Mouse (Mus musculus) intestine, embryonic 14.5 days (tissue): ENCODE measurements around the gene Fkbp10. TPM values are rescaled to one million over a fixed set of nuclear protein-coding genes. Genes with fewer than 3 reads are reported as not detected.

ENCODE experiments used
- ATAC-seq: fragments of 200-750 bp; cut with Nextera tagmentation; replicated peaks from 2 replicates; pipeline ENCODE4 v1.8.0; 2017; ENCODE audit warnings: low read depth, moderate number of reproducible peaks, moderate TSS enrichment, moderate library complexity; ENCODE audit not compliant: low FRiP score, low TSS enrichment
- DNase-seq: peaks from one replicate; pipeline ENCODE4 v3.0.0-alpha.2; 2018; ENCODE audit warnings: low spot score
- H3K27ac ChIP-seq: fragments of 300-500 bp; sonication (generic); 2 replicates; pipeline ENCODE4 v1.5.1; 2014; ENCODE audit warnings: low read depth, mild to moderate bottlenecking, control low read depth
- H3K27me3 ChIP-seq: fragments of 300-500 bp; sonication (generic); replicated peaks from 2 replicates; pipeline ENCODE4 v1.6.1; 2014; ENCODE audit warnings: low read length, control low read depth; ENCODE audit not compliant: control insufficient read depth, insufficient read depth
- H3K36me3 ChIP-seq: fragments of 300-500 bp; sonication (generic); 2 replicates; pipeline ENCODE4 v1.6.1; 2014; ENCODE audit warnings: low read length, control low read depth; ENCODE audit not compliant: control insufficient read depth, insufficient read depth
- H3K4me1 ChIP-seq: fragments of 300-500 bp; sonication (generic); replicated peaks from 2 replicates; pipeline ENCODE4 v1.6.1; 2014; ENCODE audit warnings: low read length, control low read depth, mixed read lengths; ENCODE audit not compliant: control insufficient read depth, insufficient read depth
- H3K4me2 ChIP-seq: fragments of 300-500 bp; sonication (generic); 2 replicates; pipeline ENCODE4 v1.6.1; 2014; ENCODE audit warnings: low read length
- H3K4me3 ChIP-seq: fragments of 300-500 bp; sonication (generic); 2 replicates; pipeline ENCODE4 v1.5.1; 2014; ENCODE audit warnings: low read depth, low read length, control low read depth, mixed read lengths
- H3K9ac ChIP-seq: fragments of 300-500 bp; sonication (generic); 2 replicates; pipeline ENCODE4 v1.6.1; 2014; ENCODE audit warnings: mild to moderate bottlenecking, low read length
- H3K9me3 ChIP-seq: fragments of 300-500 bp; sonication (generic); 2 replicates; pipeline ENCODE4 v1.6.1; 2016; ENCODE audit warnings: low read length, control low read depth; ENCODE audit not compliant: control insufficient read depth
- WGBS: fragments of 180-500 bp; shearing (Covaris S2); extraction: QIAGEN DNeasy Blood & Tissue Kit; methylation state at CpG from one replicate; pipeline ENCODE4 v1.1.7; 2014; 5-methylcytosine and 5-hydroxymethylcytosine counted together
- microRNA-seq: library from miRNA; unstranded; fragments of <30 nt; microRNA quantifications from one replicate; pipeline ENCODE4, GENCODE M21; 2016
- polyA plus RNA-seq: library from polyadenylated mRNA; unstranded; fragments of >200 nt; fragmentation: Nextera tagmentation; extraction: Ambion mirVana; gene quantifications from 2 replicates; pipeline ENCODE4 v1.2.1, GENCODE M21; 2014

Fkbp10 gene
- polyA plus RNA-seq, 1 experiment from 2014 or later = 86.2 TPM

- H3K4me3 ChIP-seq = no peak overlapping the region
- DNase-seq (no peak), ATAC-seq (no peak)
- no peaks in the 10 kb centered on the region for H3K9me3 ChIP-seq
- H3K27me3 ChIP-seq = no peaks in the 10 kb centered on the region
- no peak overlapping the region for H3K27ac ChIP-seq
- H3K9ac ChIP-seq = no peak overlapping the region
- H3K4me1 ChIP-seq = no peaks in the 10 kb centered on the region
- 92% methylated on average over 10 of the region's 10 CpGs for WGBS
- H3K36me3 ChIP-seq = peaks cover 32% of the 10 kb centered on the region
- no peak overlapping the region for H3K4me2 ChIP-seq
Measured at GRCm38 (mm10) chr11:100462699-100463098, 47.2 kb downstream of the Fkbp10 start.

- peaks cover 25% of the 10 kb centered on the region for H3K36me3 ChIP-seq
- H3K9me3 ChIP-seq = no peaks in the 10 kb centered on the region
- no peak overlapping the region for H3K4me2 ChIP-seq
- H3K27ac ChIP-seq = no peak overlapping the region
- H3K4me1 ChIP-seq = peaks cover under 1% of the 10 kb centered on the region; the same call in 1 of the 2 replicates
- no peak overlapping the region for H3K9ac ChIP-seq
- DNase-seq = no peak
- no peak overlapping the region for H3K4me3 ChIP-seq
- ATAC-seq = no peak
- no peaks in the 10 kb centered on the region for H3K27me3 ChIP-seq
- 90% methylated on average over 1 of the region's 1 CpGs for WGBS
Measured at GRCm38 (mm10) chr11:100465229-100465792, 49.8 kb downstream of the Fkbp10 start.

DNA sequence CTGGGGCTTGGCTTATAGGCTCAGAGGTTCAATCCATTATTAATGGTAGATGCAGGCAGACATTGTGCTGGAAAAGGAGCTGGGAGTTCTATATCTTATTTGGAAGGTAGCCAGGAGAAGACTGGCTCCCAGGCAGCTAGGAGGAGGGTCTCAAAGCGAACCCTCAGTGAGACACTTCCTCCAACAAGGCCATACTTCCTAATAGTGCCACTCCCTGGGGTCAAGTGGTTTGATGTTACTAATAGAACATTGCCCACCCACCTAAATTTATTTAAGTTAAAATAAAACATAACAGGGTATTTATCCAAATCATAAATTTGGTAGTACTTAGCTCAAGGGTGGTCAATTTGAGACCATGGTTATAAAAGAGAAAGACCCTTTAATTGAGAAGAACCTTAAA lies 50.3 kb downstream of the Fkbp10 start:
- 61% methylated on average over 1 of the region's 1 CpGs for WGBS
- ATAC-seq (no peak), DNase-seq (no peak)
- Histone ChIP-seq H3K27ac (no peak overlapping the region), H3K9ac (no peak overlapping the region), H3K9me3 (no peaks in the 10 kb centered on the region), H3K4me1 (peaks cover 6% of the 10 kb centered on the region), H3K27me3 (no peaks in the 10 kb centered on the region), H3K4me2 (no peak overlapping the region), H3K4me3 (no peak overlapping the region), H3K36me3 (peaks cover 25% of the 10 kb centered on the region)

- Histone ChIP-seq H3K4me2 (peak overlapping the region; percentile 93), H3K4me3 (peak overlapping the region; percentile 78), H3K9ac (peak overlapping the region; percentile 83), H3K9me3 (no peaks in the 10 kb centered on the region), H3K27ac (no peak overlapping the region), H3K27me3 (no peaks in the 10 kb centered on the region), H3K36me3 (peaks cover 9% of the 10 kb centered on the region), H3K4me1 (peaks cover 11% of the 10 kb centered on the region)
- DNase-seq (peak; percentile 61), ATAC-seq (0 out of 2 replicates have a peak, but pooled peaks have one; percentile 5)
- 3% methylated on average over 30 of the region's 30 CpGs for WGBS
Measured at GRCm38 (mm10) chr11:100471352-100472196, 56.1 kb downstream of the Fkbp10 start.

DNA sequence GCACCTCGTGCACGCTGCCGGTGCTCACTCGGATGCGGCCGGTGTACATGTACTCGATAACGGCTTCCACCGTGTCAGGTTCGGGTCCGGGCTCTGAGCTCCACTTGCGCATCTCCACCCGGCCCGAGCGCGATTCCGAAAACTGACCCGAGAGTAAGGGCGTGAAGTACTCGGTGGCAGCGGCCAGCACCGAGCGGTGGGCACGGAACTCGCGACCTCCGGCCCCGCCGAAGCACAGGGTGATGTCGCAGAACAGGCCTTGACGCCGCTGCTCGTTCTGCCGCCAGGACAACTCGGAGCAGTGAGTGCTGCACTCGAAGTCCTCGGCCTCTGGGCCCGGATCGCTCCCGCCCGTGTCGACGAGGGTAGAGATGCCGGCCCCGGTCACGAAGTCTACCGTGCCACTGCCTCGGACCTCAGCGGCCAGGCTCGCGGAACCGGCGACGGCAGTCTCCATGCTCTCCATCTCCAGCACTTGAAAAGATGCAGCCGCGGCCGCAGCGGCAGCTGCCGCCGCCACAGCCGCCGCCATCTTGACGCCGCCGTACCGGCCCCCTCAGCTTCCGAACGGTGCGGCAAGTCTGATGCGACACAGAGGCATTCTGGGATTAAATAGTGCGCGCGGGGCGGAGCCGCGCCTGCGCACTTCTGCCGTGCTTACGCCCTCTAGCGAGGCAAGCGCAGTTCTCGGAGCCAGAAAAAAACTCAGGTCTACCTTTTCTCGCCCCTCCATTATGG lies 56.9 kb downstream of the Fkbp10 start, which contains the start of gene Klhl11:
TSS of gene Klhl11 (minus strand) at position 545 of the 738 bp plus-strand sequence.
- ATAC-seq (peak; percentile 89), DNase-seq (peak; percentile 92)
- H3K9ac ChIP-seq = peak within 1 kb of the TSS; percentile 83
- WGBS = under 1% methylated on average over 83 of the region's 83 CpGs
- H3K36me3 ChIP-seq = peaks cover 12% of the 10 kb centered on the region
- H3K9me3 ChIP-seq = no peaks in the 10 kb centered on the region
- peak within 1 kb of the TSS; percentile 93 for H3K4me2 ChIP-seq
- H3K27me3 ChIP-seq = no peaks in the 10 kb centered on the region
- peak within 1 kb of the TSS; percentile 44; the same call in 1 of the 2 replicates for H3K27ac ChIP-seq
- H3K4me1 ChIP-seq = peaks cover 11% of the 10 kb centered on the region
- peak within 1 kb of the TSS; percentile 78 for H3K4me3 ChIP-seq

DNA sequence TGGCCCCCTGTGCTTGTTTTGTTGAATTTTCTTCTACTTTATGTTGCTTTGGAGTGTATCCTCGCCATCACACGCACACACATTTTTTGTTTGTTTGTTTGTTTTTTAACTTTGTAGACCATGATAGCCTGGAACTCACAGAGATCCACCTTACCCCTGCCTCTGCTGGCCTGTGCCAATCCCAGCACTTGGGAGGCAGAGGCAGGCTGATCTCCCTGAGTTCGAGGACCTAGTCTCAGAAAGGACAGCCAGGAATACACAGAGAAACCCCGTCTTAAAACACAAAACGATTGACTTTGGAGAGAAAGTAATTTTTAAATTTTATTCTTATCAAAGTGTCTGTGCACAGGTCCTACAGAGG lies 57.4 kb downstream of the Fkbp10 start:
- Histone ChIP-seq H3K27ac (no peak overlapping the region), H3K27me3 (no peaks in the 10 kb centered on the region), H3K9me3 (no peaks in the 10 kb centered on the region), H3K4me1 (peaks cover 11% of the 10 kb centered on the region), H3K4me3 (peak overlapping the region; percentile 78), H3K4me2 (peak overlapping the region; percentile 18), H3K9ac (no peak overlapping the region), H3K36me3 (peaks cover 17% of the 10 kb centered on the region)
- DNase-seq (no peak), ATAC-seq (peak; percentile 40; the same call in 1 of the 2 replicates)
- 32% methylated on average over 5 of the region's 5 CpGs for WGBS

Small RNAs within 50 kb of the gene (microRNA-seq; reads per million reads assigned to microRNA genes)
- not detected for gene Gm27374

Other genes starting within 250 kb of the Fkbp10 start
- not detected in 2 replicates for gene Krt9, start 222.5 kb upstream of the Fkbp10 start, polyA plus RNA-seq
- 5.7 and 6.0 TPM in 2 replicates for gene Krt14, start 208.1 kb upstream of the Fkbp10 start, polyA plus RNA-seq
- not detected in 2 replicates for gene Krt16, start 166.8 kb upstream of the Fkbp10 start, polyA plus RNA-seq
- 8.7 and 9.9 TPM in 2 replicates for gene Krt17, start 154.7 kb upstream of the Fkbp10 start, polyA plus RNA-seq
- not detected in 2 replicates for gene Krt42, start 145.8 kb upstream of the Fkbp10 start, polyA plus RNA-seq
- 1,995 and 2,009 TPM in 2 replicates for gene Eif1, start 95.8 kb upstream of the Fkbp10 start, polyA plus RNA-seq
- 3.2 TPM in 1 of 2 replicates, not detected in the other for gene Gast, start 81.3 kb upstream of the Fkbp10 start, polyA plus RNA-seq
- 10.2 and 11.1 TPM in 2 replicates for gene Hap1, start 59.6 kb upstream of the Fkbp10 start, polyA plus RNA-seq
- 93.4 and 106 TPM in 2 replicates for gene Jup, start 17.9 kb upstream of the Fkbp10 start, polyA plus RNA-seq
- gene P3h4, start 861 bp upstream of the Fkbp10 start, polyA plus RNA-seq = 54.8 and 55.3 TPM in 2 replicates
- 117 and 126 TPM in 2 replicates for gene Nt5c3b, start 26.1 kb downstream of the Fkbp10 start, polyA plus RNA-seq
- gene Klhl10, start 26.2 kb downstream of the Fkbp10 start, polyA plus RNA-seq = 0.23 and 0.61 TPM in 2 replicates
- 8.3 and 9.6 TPM in 2 replicates for gene Klhl11, start 57.0 kb downstream of the Fkbp10 start, polyA plus RNA-seq
- 164 and 177 TPM in 2 replicates for gene Acly, start 112.3 kb downstream of the Fkbp10 start, polyA plus RNA-seq
- 0.46 and 0.69 TPM in 2 replicates for gene Ttc25, start 129.9 kb downstream of the Fkbp10 start, polyA plus RNA-seq
- 34.7 and 39.2 TPM in 2 replicates for gene Cnp, start 159.2 kb downstream of the Fkbp10 start, polyA plus RNA-seq
- gene Nkiras2, start 203.5 kb downstream of the Fkbp10 start, polyA plus RNA-seq = 71.9 and 72.1 TPM in 2 replicates
- gene Dnajc7, start 204.5 kb downstream of the Fkbp10 start, polyA plus RNA-seq = 61.7 and 70.5 TPM in 2 replicates